Mouse (Mus musculus) kidney, postnatal 0 days (tissue): ENCODE measurements around the gene Lemd1. TPM values are rescaled to one million over a fixed set of nuclear protein-coding genes. Genes with fewer than 3 reads are reported as not detected.

Source experiments
- ATAC-seq: fragments of 200-750 bp; cut with Nextera tagmentation; replicated peaks from 2 replicates; pipeline ENCODE4 v1.8.0; 2017; ENCODE audit warnings: low read depth, moderate number of reproducible peaks, moderate TSS enrichment, moderate library complexity; ENCODE audit not compliant: low FRiP score
- DNase-seq: peaks from one replicate; pipeline ENCODE4 v3.0.0-alpha.2; 2016; ENCODE audit warnings: low spot score
- H3K27ac ChIP-seq: fragments of 300-500 bp; sonication (generic); 2 replicates; pipeline ENCODE4 v1.5.1; 2014; ENCODE audit warnings: mild to moderate bottlenecking
- H3K27me3 ChIP-seq: fragments of 300-500 bp; sonication (generic); 2 replicates; pipeline ENCODE4 v1.6.1; 2014; ENCODE audit warnings: low read length, mixed read lengths; ENCODE audit not compliant: insufficient read depth
- H3K36me3 ChIP-seq: fragments of 300-500 bp; sonication (generic); 2 replicates; pipeline ENCODE4 v1.6.1; 2014; ENCODE audit warnings: low read length, mixed read lengths; ENCODE audit not compliant: insufficient read depth
- H3K4me1 ChIP-seq: fragments of 300-500 bp; sonication (generic); replicated peaks from 2 replicates; pipeline ENCODE4 v1.6.1; 2014; ENCODE audit warnings: antibody characterized with exemption, low read length, mixed read lengths; ENCODE audit not compliant: insufficient read depth
- H3K4me2 ChIP-seq: fragments of 300-500 bp; sonication (generic); 2 replicates; pipeline ENCODE4 v1.6.1; 2014; ENCODE audit warnings: mild to moderate bottlenecking, low read length, moderate library complexity, mixed read lengths
- H3K4me3 ChIP-seq: fragments of 300-500 bp; sonication (generic); replicated peaks from 2 replicates; pipeline ENCODE4 v1.5.1; 2014; ENCODE audit warnings: low read depth, low read length
- H3K9ac ChIP-seq: fragments of 300-500 bp; sonication (generic); 2 replicates; pipeline ENCODE4 v1.6.1; 2014; ENCODE audit warnings: low read depth, low read length
- H3K9me3 ChIP-seq: fragments of 300-500 bp; sonication (generic); replicated peaks from 2 replicates; pipeline ENCODE4 v1.6.1; 2016; ENCODE audit warnings: low read length, inconsistent platforms, mixed read lengths
- CTCF ChIP-seq: IDR thresholded peaks from 2 replicates; pipeline ENCODE4 v1.5.1; 2016; ENCODE audit warnings: antibody characterized with exemption, low read depth, mild to moderate bottlenecking, moderate library complexity
- WGBS: fragments of 180-500 bp; shearing (Covaris S2); extraction: QIAGEN DNeasy Blood & Tissue Kit; methylation state at CpG from one replicate; pipeline ENCODE4 v1.1.7; 2014; 5-methylcytosine and 5-hydroxymethylcytosine counted together
- polyA plus RNA-seq: library from polyadenylated mRNA; unstranded; fragments of >200 nt; fragmentation: Nextera tagmentation; extraction: Ambion mirVana; gene quantifications from 2 replicates; pipeline ENCODE4 v1.2.1, GENCODE M21; 2015

Lemd1 gene
- polyA plus RNA-seq, 1 experiment from 2014 or later, result 0.37 TPM

GRCm38 (mm10) chr1:132153691-132154090, 37.5 kb upstream of the Lemd1 start:
- WGBS, result 31% methylated on average over 8 of the region's 8 CpGs
- Histone ChIP-seq H3K36me3 (no peaks in the 10 kb centered on the region), H3K27ac (no peak overlapping the region), H3K4me3 (no peak overlapping the region), H3K27me3 (no peaks in the 10 kb centered on the region), H3K4me1 (peaks cover 19% of the 10 kb centered on the region), H3K9me3 (no peaks in the 10 kb centered on the region), H3K4me2 (no peak overlapping the region), H3K9ac (no peak overlapping the region)
- ATAC-seq (no peak), DNase-seq (no peak)
- TF ChIP-seq CTCF, result no peak

GRCm38 (mm10) chr1:132155737-132156136, 35.5 kb upstream of the Lemd1 start:
- peak; percentile 97 for DNase-seq
- Histone ChIP-seq H3K27ac (no peak overlapping the region), H3K27me3 (no peaks in the 10 kb centered on the region), H3K4me3 (no peak overlapping the region), H3K4me2 (no peak overlapping the region), H3K9me3 (no peaks in the 10 kb centered on the region), H3K9ac (no peak overlapping the region), H3K4me1 (peaks cover 12% of the 10 kb centered on the region), H3K36me3 (no peaks in the 10 kb centered on the region)
- WGBS, result 11% methylated on average over 6 of the region's 6 CpGs
- TF ChIP-seq CTCF, result peak; percentile 99
- ATAC-seq, result no peak

GRCm38 (mm10) chr1:132157016-132157781, 34.0 kb upstream of the Lemd1 start:
- 18% methylated on average over 14 of the region's 14 CpGs for WGBS
- Histone ChIP-seq H3K9ac (no peak overlapping the region), H3K9me3 (no peaks in the 10 kb centered on the region), H3K27ac (no peak overlapping the region), H3K4me1 (peaks cover 9% of the 10 kb centered on the region), H3K4me3 (no peak overlapping the region), H3K4me2 (no peak overlapping the region), H3K36me3 (no peaks in the 10 kb centered on the region), H3K27me3 (no peaks in the 10 kb centered on the region)
- ATAC-seq, result peak; percentile 70
- TF ChIP-seq CTCF, result peak; percentile 99
- DNase-seq, result peak; percentile 91

GRCm38 (mm10) chr1:132157808-132158207, 33.4 kb upstream of the Lemd1 start:
- 30% methylated on average over 7 of the region's 7 CpGs for WGBS
- peak; percentile 29; the same call in 1 of the 2 replicates for ATAC-seq

GRCm38 (mm10) chr1:132158741-132159140, 32.5 kb upstream of the Lemd1 start:
- ATAC-seq (no peak), DNase-seq (no peak)
- WGBS, result 67% methylated on average over 2 of the region's 2 CpGs
- Histone ChIP-seq H3K4me1 (peaks cover 9% of the 10 kb centered on the region), H3K36me3 (no peaks in the 10 kb centered on the region), H3K4me3 (no peak overlapping the region), H3K27me3 (no peaks in the 10 kb centered on the region), H3K4me2 (no peak overlapping the region), H3K9me3 (no peaks in the 10 kb centered on the region), H3K27ac (no peak overlapping the region), H3K9ac (no peak overlapping the region)
- no peak for TF ChIP-seq CTCF

More at GRCm38 (mm10) chr1:132157808-132158207, 33.4 kb upstream of the Lemd1 start:
- Histone ChIP-seq H3K27me3 (no peaks in the 10 kb centered on the region), H3K4me1 (peaks cover 9% of the 10 kb centered on the region), H3K9ac (0 out of 2 replicates have a peak overlapping the region, but pooled peaks have one; percentile 23), H3K9me3 (no peaks in the 10 kb centered on the region), H3K4me3 (no peak overlapping the region), H3K27ac (no peak overlapping the region), H3K36me3 (no peaks in the 10 kb centered on the region), H3K4me2 (no peak overlapping the region)
- no peak for DNase-seq
- no peak for TF ChIP-seq CTCF

- H3K9ac ChIP-seq, result no peak overlapping the region
- no peak overlapping the region for H3K4me3 ChIP-seq
- 69% methylated on average over 4 of the region's 4 CpGs for WGBS
- no peak for ATAC-seq
- H3K27me3 ChIP-seq, result no peaks in the 10 kb centered on the region
- H3K36me3 ChIP-seq, result no peaks in the 10 kb centered on the region
- no peaks in the 10 kb centered on the region for H3K9me3 ChIP-seq
- peaks cover 9% of the 10 kb centered on the region for H3K4me1 ChIP-seq
- H3K27ac ChIP-seq, result no peak overlapping the region
- no peak for TF ChIP-seq CTCF
- DNase-seq, result no peak
- H3K4me2 ChIP-seq, result no peak overlapping the region
These were observed 31.6 kb upstream of the Lemd1 start for GRCm38 (mm10) chr1:132159681-132160080.
